Mouse (Mus musculus) liver, adult 2 months (tissue): Measurements from ENCODE around the gene Chrnb4. TPM values are rescaled to one million over a fixed set of nuclear protein-coding genes. Genes with fewer than 3 reads are reported as not detected.

Experiments used
- DNase-seq: peaks from one replicate; pipeline ENCODE4 v3.0.0-alpha.2; 2011; ENCODE audit warnings: low read depth, low spot score; ENCODE audit errors: extremely low read depth
- H3K27ac ChIP-seq: fragments of 200-500 bp; replicated peaks from 2 replicates; pipeline ENCODE4 v1.5.1; 2012; ENCODE audit warnings: low read depth, mild to moderate bottlenecking, control low read depth, inconsistent platforms, low read length; ENCODE audit not compliant: insufficient read depth
- H3K27me3 ChIP-seq: fragments of 200-500 bp; 2 replicates; pipeline ENCODE4 v1.6.1; 2012; ENCODE audit warnings: mild to moderate bottlenecking, moderate library complexity, low read length, inconsistent platforms; ENCODE audit not compliant: control insufficient read depth, insufficient read depth
- H3K36me3 ChIP-seq: fragments of 200-500 bp; 2 replicates; pipeline ENCODE4 v1.6.1; 2012; ENCODE audit warnings: low read length, inconsistent platforms; ENCODE audit not compliant: control insufficient read depth, insufficient read depth
- H3K4me1 ChIP-seq: fragments of 200-500 bp; 2 replicates; pipeline ENCODE4 v1.6.1; 2011; ENCODE audit warnings: low read length; ENCODE audit not compliant: control insufficient read depth, insufficient read depth
- H3K4me3 ChIP-seq: fragments of 200-500 bp; 2 replicates; pipeline ENCODE4 v1.5.1; 2011; ENCODE audit warnings: low read depth, mild to moderate bottlenecking, control low read depth, low read length, moderate library complexity; ENCODE audit not compliant: insufficient read depth
- H3K79me2 ChIP-seq: fragments of 200-500 bp; 2 replicates; pipeline ENCODE4 v1.6.1; 2012; ENCODE audit warnings: inconsistent platforms, mild to moderate bottlenecking, low read length, moderate library complexity; ENCODE audit not compliant: control insufficient read depth, insufficient read depth
- H3K9ac ChIP-seq: fragments of 200-500 bp; 2 replicates; pipeline ENCODE4 v1.6.1; 2012; ENCODE audit warnings: low read depth, mild to moderate bottlenecking, control low read depth, inconsistent platforms, low read length
- CTCF ChIP-seq: fragments of 200-500 bp; IDR thresholded peaks from 2 replicates; pipeline ENCODE4 v1.5.1; 2011; ENCODE audit warnings: low read depth, low read length, control low read depth
- POLR2A ChIP-seq: fragments of 200-500 bp; IDR thresholded peaks from 2 replicates; pipeline ENCODE4 v1.6.1; 2011; ENCODE audit warnings: low read length, control low read depth; ENCODE audit not compliant: insufficient read depth; ENCODE audit errors: extremely low read depth
- WGBS: fragments of 180-500 bp; shearing (Covaris S2); methylation state at CpG from one replicate; pipeline ENCODE4 v1.1.7; 2018; 5-methylcytosine and 5-hydroxymethylcytosine counted together
- polyA plus RNA-seq: library from polyadenylated mRNA; depleted of rRNA; stranded (reverse); fragments of >200 nt; gene quantifications from 2 replicates; pipeline ENCODE4 v1.2.3, GENCODE M21; 2012
- total RNA-seq: library from RNA; depleted of rRNA; stranded (reverse); fragments of >200 nt; gene quantifications from 2 replicates; pipeline ENCODE4 v1.2.3, GENCODE M21; 2014

Gene Chrnb4
- total and polyA plus RNA-seq, 2 experiments = not detected

- Histone ChIP-seq H3K9ac (no peak overlapping the region), H3K27ac (no peak overlapping the region), H3K4me1 (no peaks in the 10 kb centered on the region), H3K79me2 (no peaks in the 10 kb centered on the region), H3K27me3 (no peaks in the 10 kb centered on the region), H3K36me3 (no peaks in the 10 kb centered on the region), H3K4me3 (no peak overlapping the region)
- TF ChIP-seq CTCF (no peak), POLR2A (no peak)
- 72% methylated on average over 3 of the region's 3 CpGs for WGBS
- DNase-seq = no peak
Observed at GRCm38 (mm10) chr9:55016926-55017325, 31.7 kb downstream of the Chrnb4 start.

GRCm38 (mm10) chr9:55010588-55011350 is 37.8 kb downstream of the Chrnb4 start:
- no peak for TF ChIP-seq CTCF
- TF ChIP-seq POLR2A = no peak
- Histone ChIP-seq H3K27ac (no peak overlapping the region), H3K27me3 (no peaks in the 10 kb centered on the region)

GRCm38 (mm10) chr9:55009692-55010091 is 38.9 kb downstream of the Chrnb4 start:
- H3K79me2 ChIP-seq = no peaks in the 10 kb centered on the region
- WGBS = 82% methylated on average over 2 of the region's 2 CpGs
- no peaks in the 10 kb centered on the region for H3K4me1 ChIP-seq
- H3K4me3 ChIP-seq = no peak overlapping the region
- H3K9ac ChIP-seq = no peak overlapping the region
- H3K36me3 ChIP-seq = no peaks in the 10 kb centered on the region
- no peak for TF ChIP-seq CTCF
- TF ChIP-seq POLR2A = no peak
- H3K27ac ChIP-seq = no peak overlapping the region
- H3K27me3 ChIP-seq = no peaks in the 10 kb centered on the region
- DNase-seq = no peak

More at GRCm38 (mm10) chr9:55010588-55011350, 37.8 kb downstream of the Chrnb4 start:
- H3K36me3 ChIP-seq = no peaks in the 10 kb centered on the region
- H3K79me2 ChIP-seq = no peaks in the 10 kb centered on the region
- H3K4me3 ChIP-seq = no peak overlapping the region
- 59% methylated on average over 6 of the region's 6 CpGs for WGBS
- no peak overlapping the region for H3K9ac ChIP-seq
- H3K4me1 ChIP-seq = no peaks in the 10 kb centered on the region
- no peak for DNase-seq

GRCm38 (mm10) chr9:55003609-55004008 is 45.0 kb downstream of the Chrnb4 start:
- Histone ChIP-seq H3K27ac (no peak overlapping the region), H3K4me3 (no peak overlapping the region), H3K79me2 (no peaks in the 10 kb centered on the region), H3K4me1 (no peaks in the 10 kb centered on the region), H3K27me3 (no peaks in the 10 kb centered on the region), H3K36me3 (no peaks in the 10 kb centered on the region), H3K9ac (no peak overlapping the region)
- DNase-seq = no peak
- TF ChIP-seq CTCF (no peak), POLR2A (no peak)
- 75% methylated on average over 4 of the region's 4 CpGs for WGBS

- no peak overlapping the region for H3K27ac ChIP-seq
- WGBS = 69% methylated on average over 3 of the region's 3 CpGs
- H3K4me3 ChIP-seq = no peak overlapping the region
- TF ChIP-seq CTCF (no peak), POLR2A (no peak)
- no peaks in the 10 kb centered on the region for H3K79me2 ChIP-seq
- H3K9ac ChIP-seq = no peak overlapping the region
- no peaks in the 10 kb centered on the region for H3K36me3 ChIP-seq
- H3K4me1 ChIP-seq = no peaks in the 10 kb centered on the region
- DNase-seq = no peak
- no peaks in the 10 kb centered on the region for H3K27me3 ChIP-seq
Observed at GRCm38 (mm10) chr9:54995645-54996044, 52.9 kb downstream of the Chrnb4 start.

- Histone ChIP-seq H3K36me3 (no peaks in the 10 kb centered on the region), H3K9ac (no peak overlapping the region), H3K79me2 (no peaks in the 10 kb centered on the region), H3K4me3 (no peak overlapping the region), H3K27ac (no peak overlapping the region), H3K4me1 (no peaks in the 10 kb centered on the region), H3K27me3 (no peaks in the 10 kb centered on the region)
- WGBS = 69% methylated on average over 3 of the region's 3 CpGs
- TF ChIP-seq CTCF (no peak), POLR2A (no peak)
- no peak for DNase-seq
Observed at GRCm38 (mm10) chr9:54994381-54994780, 54.2 kb downstream of the Chrnb4 start.
